Mouse (Mus musculus): ENCODE measurements around the gene Tmem56. TPM values are rescaled to one million over a fixed set of nuclear protein-coding genes. Genes with fewer than 3 reads are reported as not detected.

Tmem56 gene
- 1 to 10 TPM; 1.0 to 1.4 TPM for total RNA-seq (2021)

DNA sequence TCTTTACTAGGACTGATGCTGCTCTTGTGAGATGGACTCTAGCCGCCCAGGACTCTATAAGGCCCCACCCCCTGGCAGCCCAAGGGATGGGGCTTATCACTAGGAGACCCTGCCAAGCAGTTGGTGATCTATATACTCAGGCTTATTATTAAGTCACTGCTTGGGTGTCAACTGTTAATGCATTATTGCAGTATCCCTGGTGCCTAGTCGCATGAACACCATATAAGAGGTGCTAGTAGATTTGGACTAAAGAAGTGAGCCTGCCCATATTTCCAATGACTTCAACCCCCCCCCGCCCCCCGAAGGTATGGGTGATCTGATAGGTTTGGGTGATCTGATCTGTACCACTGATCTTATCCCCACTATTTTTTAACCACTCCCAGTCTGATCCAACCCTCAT is at the start of gene Tmem56:
Gene Tmem56, minus strand, starts transcription at position 101 of the 400 bp plus-strand sequence.
- no peak for DNase-seq
- intact Hi-C loops (cut with DNase I) = no loop called here

DNA sequence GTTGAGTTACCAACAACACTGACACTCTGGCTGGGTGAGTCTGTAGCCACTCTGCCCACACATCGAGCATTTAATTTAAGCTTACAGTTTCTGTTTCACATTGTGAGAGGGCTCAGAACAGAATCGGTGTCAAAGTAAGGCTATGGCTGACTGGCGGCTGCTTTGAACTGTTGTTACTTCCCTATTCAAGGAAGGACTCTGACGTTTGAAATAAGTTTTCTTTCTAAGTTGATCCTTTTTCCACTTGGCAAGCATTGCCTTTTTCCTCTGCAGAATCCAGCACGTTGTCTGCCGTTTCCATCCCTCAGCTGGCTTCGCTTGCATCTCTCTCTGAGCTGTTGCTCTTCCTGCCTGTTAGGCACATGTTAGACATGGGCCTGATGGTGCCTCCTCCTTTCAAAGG is 47.3 kb upstream of the Tmem56 start:
- intact Hi-C loops (cut with DNase I) = loop anchor here (2.0 to 5.0 kb wide), 2 partner anchors 19 to 97 kb away; partner anchors contain the start of gene Cnn3
- DNase-seq = peak; percentile 18 to 32

- no peak for DNase-seq
- intact Hi-C loops (cut with DNase I) = loop anchor here (2.0 to 5.0 kb wide), 2 partner anchors 19 to 98 kb away; partner anchors contain the start of gene Cnn3
These were observed 46.7 kb upstream of the Tmem56 start for GRCm38 (mm10) chr3:121329647-121330046.

GRCm38 (mm10) chr3:121327406-121327805 is 44.5 kb upstream of the Tmem56 start:
- no peak for DNase-seq
- intact Hi-C loops (cut with DNase I) = no loop called here

DNA sequence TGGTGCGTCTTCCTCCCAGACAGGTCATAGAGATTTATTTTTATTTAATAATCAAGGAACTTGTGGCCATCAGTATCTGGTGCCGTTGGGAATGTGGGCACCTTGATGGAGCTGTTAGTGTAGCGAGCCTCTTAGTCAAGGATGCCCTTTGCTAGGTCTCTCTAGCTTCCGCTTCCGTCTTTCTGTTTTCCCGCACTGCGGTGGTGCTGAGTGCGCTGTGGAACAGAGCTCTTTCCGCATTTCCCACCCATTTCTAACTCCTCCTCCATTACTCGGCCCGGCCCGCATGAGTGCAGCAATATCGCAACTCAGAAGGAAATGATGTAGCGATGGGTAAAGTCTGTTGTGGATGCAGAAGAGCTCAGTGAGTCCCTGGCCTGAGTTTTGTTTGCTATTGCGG is 40.5 kb upstream of the Tmem56 start:
- DNase-seq = no peak
- intact Hi-C loops (cut with DNase I) = no loop called here

GRCm38 (mm10) chr3:121320896-121321295 is 38.0 kb upstream of the Tmem56 start:
- no peak for DNase-seq

GRCm38 (mm10) chr3:121319906-121320305 is 37.0 kb upstream of the Tmem56 start:
- intact Hi-C loops (cut with DNase I) = no loop called here
- no peak for DNase-seq

More at GRCm38 (mm10) chr3:121320896-121321295, 38.0 kb upstream of the Tmem56 start:
- intact Hi-C loops (cut with DNase I) = no loop called here

GRCm38 (mm10) chr3:121315498-121315897 is 32.6 kb upstream of the Tmem56 start:
- no peak for DNase-seq
- intact Hi-C loops (cut with DNase I) = no loop called here

GRCm38 (mm10) chr3:121314149-121314548 is 31.3 kb upstream of the Tmem56 start:
- intact Hi-C loops (cut with DNase I) = no loop called here
- no peak for DNase-seq

- no peak for DNase-seq
- intact Hi-C loops (cut with DNase I) = no loop called here
These were observed 30.1 kb upstream of the Tmem56 start for GRCm38 (mm10) chr3:121312979-121313378.

GRCm38 (mm10) chr3:121312426-121312825 is 29.5 kb upstream of the Tmem56 start:
- intact Hi-C loops (cut with DNase I) = no loop called here
- DNase-seq = no peak

GRCm38 (mm10) chr3:121309896-121310714 is 27.2 kb upstream of the Tmem56 start:
- DNase-seq = peak; percentile 20 to 44
- intact Hi-C loops (cut with DNase I) = loop anchor here (2.0 to 10.0 kb wide), 5 partner anchors 21 to 427 kb away; partner anchors contain the start of genes Cnn3, Rwdd3 and Slc44a3

DNA sequence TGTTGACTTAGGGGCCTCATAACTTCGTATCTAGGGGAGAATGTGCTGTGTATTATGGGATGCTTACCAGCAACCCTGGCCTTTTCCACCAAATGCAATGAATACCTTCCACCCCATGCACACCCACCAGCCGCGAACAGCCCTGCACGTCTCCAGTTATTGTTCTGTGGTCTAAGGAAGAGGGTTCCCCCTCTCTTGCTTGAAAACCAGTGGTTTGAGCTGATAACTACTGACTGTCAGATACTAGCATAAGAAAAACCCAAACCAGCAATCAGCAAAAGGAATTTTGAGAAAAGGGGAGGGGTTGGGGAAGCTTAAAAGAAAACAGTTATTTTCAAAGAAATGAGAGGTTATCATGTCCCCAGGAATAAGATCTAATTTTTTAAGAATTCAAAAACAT is 26.5 kb upstream of the Tmem56 start:
- intact Hi-C loops (cut with DNase I) = loop anchor here (2.0 to 10.0 kb wide), 4 partner anchors 117 to 428 kb away; partner anchors contain the start of genes Cnn3, Rwdd3 and Slc44a3
- no peak for DNase-seq

DNA sequence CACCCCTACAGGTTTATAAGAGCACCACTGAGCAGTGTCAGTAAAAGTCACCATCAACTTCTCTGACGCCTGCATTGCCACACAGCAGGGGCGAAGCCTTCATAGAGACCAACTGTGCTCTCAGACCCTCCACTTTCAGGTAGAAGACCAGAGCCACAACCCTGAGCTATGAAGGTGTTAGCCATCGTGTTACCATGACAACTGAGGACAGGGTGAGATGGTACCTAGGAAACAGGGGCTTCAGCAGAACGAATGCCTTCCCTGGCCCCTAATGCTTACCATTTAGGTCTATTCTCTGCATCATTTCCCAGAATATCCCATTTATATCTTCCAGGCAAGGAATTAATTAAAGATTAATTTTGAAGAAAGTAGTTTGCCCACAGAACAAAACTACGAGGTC is 26.0 kb upstream of the Tmem56 start:
- DNase-seq = no peak
- intact Hi-C loops (cut with DNase I) = loop anchor here (2.0 to 10.0 kb wide), 4 partner anchors 118 to 428 kb away; partner anchors contain the start of genes Cnn3, Rwdd3 and Slc44a3

GRCm38 (mm10) chr3:121307532-121308234 is 24.8 kb upstream of the Tmem56 start:
- intact Hi-C loops (cut with DNase I) = loop anchor here (1.0 to 10.0 kb wide), 5 partner anchors 119 to 430 kb away; partner anchors contain the start of genes Cnn3, Rwdd3 and Slc44a3
- peak; percentile 81 to 86 for DNase-seq

DNA sequence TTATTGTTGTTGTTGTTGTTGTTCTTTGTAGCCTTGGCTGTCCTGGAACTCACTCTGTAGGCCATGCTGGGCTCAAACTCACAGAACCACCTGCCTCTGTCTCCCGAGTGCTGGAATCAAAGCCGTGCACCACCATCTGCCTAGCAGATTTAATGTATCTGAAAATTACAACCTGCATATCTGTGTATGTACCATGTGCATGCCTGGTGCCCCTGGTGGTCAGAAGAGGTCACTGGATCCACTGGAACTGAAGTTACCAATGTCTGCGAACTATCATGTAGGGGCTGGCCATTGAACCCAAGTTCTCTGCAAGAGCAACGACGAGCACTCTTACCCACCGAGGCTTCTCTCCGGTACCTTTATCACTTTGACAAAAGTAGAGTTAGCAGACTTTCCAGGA is 23.7 kb upstream of the Tmem56 start:
- no peak for DNase-seq
- intact Hi-C loops (cut with DNase I) = loop anchor here (1.0 to 10.0 kb wide), 4 partner anchors 134 to 431 kb away; partner anchors contain the start of genes Rwdd3 and Slc44a3

DNA sequence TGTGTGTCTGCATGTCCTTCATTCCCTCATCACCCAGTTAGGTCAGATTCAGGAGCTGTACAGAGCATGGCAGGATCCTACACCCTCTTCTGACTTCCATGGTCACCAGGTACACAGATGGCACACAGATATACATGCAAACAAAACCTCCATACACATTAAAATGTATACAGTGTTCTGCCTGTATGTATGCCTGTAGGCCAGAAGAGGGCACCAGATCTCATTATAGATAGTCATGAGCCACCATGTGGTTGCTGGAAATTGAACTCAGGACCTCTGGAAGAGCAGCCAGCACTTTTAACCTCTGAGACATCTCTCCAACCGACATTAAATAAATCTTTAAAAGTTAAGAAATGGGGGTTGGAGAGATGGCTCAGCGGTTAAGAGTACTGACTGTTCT is 11.3 kb upstream of the Tmem56 start:
- intact Hi-C loops (cut with DNase I) = no loop called here

GRCm38 (mm10) chr3:121291560-121292258 is 8.8 kb upstream of the Tmem56 start, which contains the start of gene Alg14:
Gene Alg14 (plus strand): TSS chr3:121291773.
- DNase-seq = peak; percentile 98 to 99
- intact Hi-C loops (cut with DNase I) = loop anchor here (2.0 kb wide), 1 partner anchor 119 kb away; no protein-coding TSS in a partner anchor

More for the DNA sequence above, 11.3 kb upstream of the Tmem56 start:
- DNase-seq = no peak

GRCm38 (mm10) chr3:121291225-121291559 is 8.3 kb upstream of the Tmem56 start:
- DNase-seq = no peak
- intact Hi-C loops (cut with DNase I) = loop anchor here (2.0 kb wide), 1 partner anchor 118 kb away; no protein-coding TSS in a partner anchor

DNA sequence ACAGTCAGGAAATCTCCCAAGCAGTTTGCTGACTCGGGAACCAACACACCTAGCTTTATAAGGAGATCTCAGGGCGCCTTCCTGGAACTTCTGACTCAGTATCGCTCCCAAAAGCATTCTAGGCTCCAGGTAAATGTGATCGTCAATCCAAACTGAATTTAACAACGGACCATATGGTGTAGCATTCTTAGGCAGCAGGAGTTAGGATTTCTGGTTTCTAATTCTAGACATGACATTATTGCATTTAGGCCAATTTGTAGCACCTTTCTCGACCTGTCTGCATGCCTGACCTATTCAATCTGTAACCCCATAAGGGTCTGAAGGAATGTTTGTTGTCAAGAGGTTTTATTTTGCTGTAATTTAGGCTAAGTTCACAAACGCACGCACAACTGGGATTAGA is 7.8 kb upstream of the Tmem56 start:
- DNase-seq = no peak
- intact Hi-C loops (cut with DNase I) = loop anchor here (2.0 kb wide), 1 partner anchor 118 kb away; no protein-coding TSS in a partner anchor
